In genomic region chr2:27834971-27835370, GRCm38 (mm10) we compare ENCODE assay signal across 22 mouse cellular contexts. TPM values are rescaled to one million over a fixed set of nuclear protein-coding genes. Genes with fewer than 3 reads are reported as not detected.
DNase-seq lines count a peak whose midpoint lies in the region; ATAC-seq and TF ChIP-seq lines count a peak whose summit lies in the region.
"Had no signal": no experiment of that assay in that cellular context is flagged by ENCODE, and none has a peak within 500 bp of the region (broad histone marks: within the 10 kb centered on the region; RNA-seq: fewer than 3 reads in every experiment).

No protein-coding gene starts in this region.

- 0 out of 2 replicates have a peak overlapping the region, but pooled peaks have one; percentile 25 for H3K27ac ChIP-seq in forebrain, embryonic 10.5 days
- no peak overlapping the region for H3K27ac ChIP-seq in forebrain, embryonic 13.5 days
- H3K27ac ChIP-seq in intestine, embryonic 14.5 days (ENCODE audit: low read depth) = peak overlapping the region; percentile 96
- no peak overlapping the region for H3K27ac ChIP-seq in intestine, postnatal 0 days (ENCODE audit: low read depth, low read length)
- H3K27ac ChIP-seq in limb, embryonic 14.5 days (replicated peaks; ENCODE audit: low read depth, low read length) = peak overlapping the region; percentile 96
- H3K27ac ChIP-seq in left cerebral cortex, adult 2 months = no peak overlapping the region
- H3K27ac ChIP-seq: forebrain, embryonic 15.5 days; liver, embryonic 15.5 days; neural tube, embryonic 12.5 days had no signal

- H3K4me3 ChIP-seq in forebrain, embryonic 10.5 days = no peak overlapping the region
- H3K4me3 ChIP-seq in forebrain, embryonic 13.5 days = no peak overlapping the region
- no peak overlapping the region for H3K4me3 ChIP-seq in intestine, embryonic 14.5 days (ENCODE audit: low read depth, low read length)
- H3K4me3 ChIP-seq in intestine, postnatal 0 days (ENCODE audit: low read depth, low read length) = no peak overlapping the region
- no peak overlapping the region for H3K4me3 ChIP-seq in limb, embryonic 14.5 days (replicated peaks; ENCODE audit: low read length)
- no peak overlapping the region for H3K4me3 ChIP-seq in left cerebral cortex, adult 2 months
- H3K4me3 ChIP-seq: erythroblast, embryonic 14.5 days; forebrain, embryonic 15.5 days; hindbrain, embryonic 15.5 days; layer of hippocampus, adult 2 months; liver, embryonic 15.5 days; midbrain, embryonic 12.5 days; neural tube, embryonic 12.5 days had no signal

- no peaks in the 10 kb centered on the region for H3K9me3 ChIP-seq in forebrain, embryonic 10.5 days
- no peaks in the 10 kb centered on the region for H3K9me3 ChIP-seq in forebrain, embryonic 13.5 days (replicated peaks)
- no peaks in the 10 kb centered on the region for H3K9me3 ChIP-seq in intestine, embryonic 14.5 days (ENCODE audit: control insufficient read depth, low read length)
- no peaks in the 10 kb centered on the region for H3K9me3 ChIP-seq in intestine, postnatal 0 days (ENCODE audit: control insufficient read depth)
- H3K9me3 ChIP-seq in limb, embryonic 14.5 days (ENCODE audit: control insufficient read depth, low read length) = no peaks in the 10 kb centered on the region
- H3K9me3 ChIP-seq: forebrain, embryonic 15.5 days; hindbrain, embryonic 15.5 days; liver, embryonic 15.5 days; midbrain, embryonic 12.5 days; neural tube, embryonic 12.5 days had no signal

- peaks cover 50% of the 10 kb centered on the region for H3K4me1 ChIP-seq in forebrain, embryonic 10.5 days
- peaks cover 42% of the 10 kb centered on the region for H3K4me1 ChIP-seq in forebrain, embryonic 13.5 days
- H3K4me1 ChIP-seq in intestine, embryonic 14.5 days (replicated peaks; ENCODE audit: control insufficient read depth, insufficient read depth, low read length) = peaks cover 18% of the 10 kb centered on the region
- H3K4me1 ChIP-seq in intestine, postnatal 0 days (replicated peaks; ENCODE audit: control insufficient read depth, insufficient read depth, low read length) = no peaks in the 10 kb centered on the region
- peaks cover 38% of the 10 kb centered on the region for H3K4me1 ChIP-seq in limb, embryonic 14.5 days (ENCODE audit: control insufficient read depth, insufficient read depth, low read length)
- H3K4me1 ChIP-seq: liver, embryonic 15.5 days had no signal

- TF ChIP-seq CTCF in intestine, postnatal 0 days (IDR thresholded peaks at IDR 0.05; ENCODE audit: low read depth) = no peak
- no peak for TF ChIP-seq CTCF in left cerebral cortex, adult 2 months (IDR thresholded peaks at IDR 0.05)

- H3K9ac ChIP-seq in forebrain, embryonic 13.5 days = no peak overlapping the region
- no peak overlapping the region for H3K9ac ChIP-seq in intestine, embryonic 14.5 days (ENCODE audit: low read length)
- H3K9ac ChIP-seq in intestine, postnatal 0 days (ENCODE audit: low read depth, low read length) = no peak overlapping the region
- H3K9ac ChIP-seq in limb, embryonic 14.5 days (ENCODE audit: low read depth, low read length, severe bottlenecking) = no peak overlapping the region
- H3K9ac ChIP-seq: forebrain, embryonic 15.5 days; hindbrain, embryonic 15.5 days; liver, embryonic 15.5 days; midbrain, embryonic 12.5 days; neural tube, embryonic 12.5 days had no signal

- intact Hi-C loops in left cerebral cortex, adult 2 months (cut with DNase I) = no loop called here

- no peak for ATAC-seq in forebrain, embryonic 13.5 days
- ATAC-seq in intestine, embryonic 14.5 days (replicated peaks; ENCODE audit: low FRiP score, low TSS enrichment, low read depth) = no peak
- no peak for ATAC-seq in intestine, postnatal 0 days
- no peak for ATAC-seq in limb, embryonic 14.5 days (ENCODE audit: low FRiP score, low read depth)
- ATAC-seq in granulocyte monocyte progenitor cell, adult 5-6 weeks (replicated peaks; ENCODE audit: poor library complexity, severe bottlenecking) = no peak
- ATAC-seq: forebrain, embryonic 15.5 days; Patski had no signal

- H3K4me2 ChIP-seq in forebrain, embryonic 13.5 days = no peak overlapping the region
- no peak overlapping the region for H3K4me2 ChIP-seq in intestine, embryonic 14.5 days (ENCODE audit: low read length)
- H3K4me2 ChIP-seq in intestine, postnatal 0 days (replicated peaks; ENCODE audit: low read depth) = no peak overlapping the region
- H3K4me2 ChIP-seq in limb, embryonic 14.5 days (replicated peaks; ENCODE audit: low read depth, low read length, severe bottlenecking) = no peak overlapping the region
- H3K4me2 ChIP-seq: forebrain, embryonic 15.5 days; hindbrain, embryonic 15.5 days; liver, embryonic 15.5 days; midbrain, embryonic 12.5 days; neural tube, embryonic 12.5 days had no signal

- H3K27me3 ChIP-seq in forebrain, embryonic 10.5 days (ENCODE audit: poor library complexity, severe bottlenecking) = no peaks in the 10 kb centered on the region
- H3K27me3 ChIP-seq in forebrain, embryonic 13.5 days = no peaks in the 10 kb centered on the region
- no peaks in the 10 kb centered on the region for H3K27me3 ChIP-seq in intestine, embryonic 14.5 days (replicated peaks; ENCODE audit: control insufficient read depth, insufficient read depth, low read length)
- no peaks in the 10 kb centered on the region for H3K27me3 ChIP-seq in intestine, postnatal 0 days (replicated peaks; ENCODE audit: control insufficient read depth, insufficient read depth, low read length)
- no peaks in the 10 kb centered on the region for H3K27me3 ChIP-seq in limb, embryonic 14.5 days (ENCODE audit: control insufficient read depth, insufficient read depth, low read length)
- H3K27me3 ChIP-seq: forebrain, embryonic 15.5 days; hindbrain, embryonic 15.5 days; liver, embryonic 15.5 days; midbrain, embryonic 12.5 days; neural tube, embryonic 12.5 days; Patski had no signal

- no peaks in the 10 kb centered on the region for H3K36me3 ChIP-seq in forebrain, embryonic 10.5 days (replicated peaks)
- H3K36me3 ChIP-seq in forebrain, embryonic 13.5 days (ENCODE audit: poor library complexity, severe bottlenecking) = no peaks in the 10 kb centered on the region
- H3K36me3 ChIP-seq in intestine, embryonic 14.5 days (ENCODE audit: control insufficient read depth, insufficient read depth, low read length) = no peaks in the 10 kb centered on the region
- H3K36me3 ChIP-seq in intestine, postnatal 0 days (ENCODE audit: control insufficient read depth, insufficient read depth) = no peaks in the 10 kb centered on the region
- H3K36me3 ChIP-seq in limb, embryonic 14.5 days (ENCODE audit: control insufficient read depth, insufficient read depth, low read length) = no peaks in the 10 kb centered on the region
- H3K36me3 ChIP-seq: forebrain, embryonic 15.5 days; hindbrain, embryonic 15.5 days; liver, embryonic 15.5 days; midbrain, embryonic 12.5 days; neural tube, embryonic 12.5 days had no signal

- WGBS in forebrain, embryonic 10.5 days = 89% methylated on average over 4 of the region's 4 CpGs
- WGBS in forebrain, embryonic 13.5 days = 66% methylated on average over 4 of the region's 4 CpGs
- WGBS in intestine, embryonic 14.5 days = 67% methylated on average over 4 of the region's 4 CpGs
- WGBS in intestine, postnatal 0 days = 78% methylated on average over 4 of the region's 4 CpGs
- 79% methylated on average over 4 of the region's 4 CpGs for WGBS in limb, embryonic 14.5 days

- no peak for TF ChIP-seq POLR2A in limb, embryonic 14.5 days (IDR thresholded peaks at IDR 0.05; ENCODE audit: borderline replicate concordance, extremely low read depth, insufficient read depth, insufficient read length)

- no peak for DNase-seq in forebrain, embryonic 10.5 days (ENCODE audit: extremely low spot score, low spot score)
- no peak for DNase-seq in intestine, embryonic 14.5 days (ENCODE audit: low spot score)
- no peak for DNase-seq in limb, embryonic 14.5 days (ENCODE audit: low spot score)
- no peak for DNase-seq in left cerebral cortex, adult 2 months (ENCODE audit: extremely low spot score in 1 of 2, low spot score in 2 of 2)
- DNase-seq in cerebellum, postnatal 14 days = no peak
- DNase-seq: adrenal gland, adult 8-10 months; cerebellum, adult 9-10 months; heart, postnatal 4 days; kidney, adult 18-20 months; kidney, postnatal 10 days; thymus, adult 2 months had no signal

RNA-seq across cellular contexts. Expression of gene Col5a1, which starts 51.3 kb away (rescaled TPM):
- polyA plus RNA-seq in forebrain, embryonic 10.5 days (2016; fragmentation: Nextera tagmentation; extraction: Ambion mirVana) = 11.0 and 11.1 TPM in 2 replicates
- 6.1 and 6.5 TPM in 2 replicates for polyA plus RNA-seq in forebrain, embryonic 13.5 days (2015; fragmentation: Nextera tagmentation; extraction: Ambion mirVana)
- polyA plus RNA-seq in intestine, embryonic 14.5 days (2014; fragmentation: Nextera tagmentation; extraction: Ambion mirVana) = 118 and 124 TPM in 2 replicates
- 39.5 and 40.7 TPM in 2 replicates for polyA plus RNA-seq in intestine, postnatal 0 days (2015; fragmentation: Nextera tagmentation; extraction: Ambion mirVana)
- polyA plus RNA-seq in limb, embryonic 14.5 days (2012; rRNA removed) = 298 and 304 TPM in 2 replicates
- polyA plus RNA-seq in limb, embryonic 14.5 days (2014; fragmentation: Nextera tagmentation; extraction: Ambion mirVana) = 256 and 260 TPM in 2 replicates
- not detected in 2 replicates for total RNA-seq in granulocyte monocyte progenitor cell, adult 5-6 weeks (2014; fragmentation: Nextera tagmentation)
- not detected in 2 replicates for total RNA-seq in granulocyte monocyte progenitor cell, adult 5-6 weeks (2017)
- total RNA-seq in left cerebral cortex, adult 2 months (2021) = 10 to 100 TPM in 1 of 2 experiments, 1 to 10 TPM in 1; 6.9 to 10.1 TPM

Comparison
In these comparisons a context has a peak if more than half of its experiments do, and no peak if none do; other contexts are left out.
1. H3K27ac ChIP-seq: peak in forebrain, embryonic 10.5 days (single experiment), intestine, embryonic 14.5 days (single experiment) and limb, embryonic 14.5 days (single experiment); none in forebrain, embryonic 13.5 days (single experiment), intestine, postnatal 0 days (single experiment) and left cerebral cortex, adult 2 months (single experiment).